Mouse (Mus musculus) cerebellum, adult (tissue): ENCODE measurements around the gene Ist1.

Source experiments
- ATAC-seq: cut with Nextera tagmentation; 2 replicates; pipeline ENCODE4 v1.9.2; 2017; ENCODE audit warnings: mild to moderate bottlenecking, moderate library complexity, mixed read lengths; ENCODE audit not compliant: insufficient number of reproducible peaks, low FRiP score, low TSS enrichment

Gene Ist1

DNA sequence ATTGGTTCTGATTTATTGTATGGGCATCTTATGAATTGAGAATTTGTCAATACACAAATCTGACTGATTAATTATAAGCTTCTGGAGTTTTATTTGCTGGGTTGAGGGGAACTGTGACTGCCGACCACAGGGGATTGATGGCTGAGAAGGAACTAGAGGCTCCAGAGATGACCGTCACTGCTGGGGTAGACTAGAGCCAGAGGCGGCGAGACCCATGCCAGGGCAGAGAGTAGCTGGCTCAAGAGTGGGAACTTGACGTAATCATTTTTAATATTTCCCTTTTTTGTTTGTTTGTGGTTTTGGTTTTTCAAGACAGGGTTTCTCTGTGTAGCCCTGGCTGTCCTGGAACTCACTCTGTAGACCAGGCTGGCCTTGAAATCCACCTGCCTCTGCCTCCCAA lies 5.8 kb downstream of the Ist1 start:
- no peak for ATAC-seq

DNA sequence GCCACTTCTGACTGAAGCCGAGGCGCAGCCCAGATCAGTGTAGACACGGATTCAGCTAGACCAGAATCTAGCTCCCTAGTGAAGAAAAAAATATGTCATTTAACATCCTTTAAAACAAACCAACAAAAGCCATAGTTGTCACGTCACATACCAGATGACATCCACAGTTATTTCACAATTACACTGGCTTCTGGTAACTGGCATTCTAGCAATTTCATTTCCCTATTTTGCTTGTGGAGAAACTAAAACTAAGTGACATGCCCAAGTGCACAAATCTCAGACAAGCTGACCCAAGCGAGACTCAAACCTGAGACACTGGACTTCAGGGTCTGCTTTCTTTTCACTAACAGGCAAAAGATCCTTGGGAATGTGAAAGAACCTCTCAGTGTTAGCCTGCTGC lies 10.9 kb downstream of the Ist1 start:
- no peak for ATAC-seq

DNA sequence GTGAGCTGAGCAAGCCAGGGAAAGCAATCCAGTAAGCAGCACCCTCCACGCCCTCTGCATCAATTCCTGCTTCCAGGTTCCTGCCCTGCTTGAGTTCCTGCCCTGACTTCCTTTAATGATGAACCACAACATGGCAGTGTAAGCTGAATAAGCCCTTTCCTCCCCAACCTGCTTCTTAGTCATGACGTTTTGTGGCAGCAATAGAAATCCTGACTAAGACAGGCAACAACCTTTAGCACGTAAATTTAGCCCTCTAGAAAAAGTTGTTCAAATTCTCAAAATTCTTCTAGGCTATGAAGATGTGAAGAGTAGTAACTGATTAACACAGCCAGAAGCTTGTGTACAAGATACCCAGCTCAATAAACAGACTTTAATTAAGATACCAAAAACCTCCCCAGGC lies 11.5 kb downstream of the Ist1 start:
- no peak for ATAC-seq

DNA sequence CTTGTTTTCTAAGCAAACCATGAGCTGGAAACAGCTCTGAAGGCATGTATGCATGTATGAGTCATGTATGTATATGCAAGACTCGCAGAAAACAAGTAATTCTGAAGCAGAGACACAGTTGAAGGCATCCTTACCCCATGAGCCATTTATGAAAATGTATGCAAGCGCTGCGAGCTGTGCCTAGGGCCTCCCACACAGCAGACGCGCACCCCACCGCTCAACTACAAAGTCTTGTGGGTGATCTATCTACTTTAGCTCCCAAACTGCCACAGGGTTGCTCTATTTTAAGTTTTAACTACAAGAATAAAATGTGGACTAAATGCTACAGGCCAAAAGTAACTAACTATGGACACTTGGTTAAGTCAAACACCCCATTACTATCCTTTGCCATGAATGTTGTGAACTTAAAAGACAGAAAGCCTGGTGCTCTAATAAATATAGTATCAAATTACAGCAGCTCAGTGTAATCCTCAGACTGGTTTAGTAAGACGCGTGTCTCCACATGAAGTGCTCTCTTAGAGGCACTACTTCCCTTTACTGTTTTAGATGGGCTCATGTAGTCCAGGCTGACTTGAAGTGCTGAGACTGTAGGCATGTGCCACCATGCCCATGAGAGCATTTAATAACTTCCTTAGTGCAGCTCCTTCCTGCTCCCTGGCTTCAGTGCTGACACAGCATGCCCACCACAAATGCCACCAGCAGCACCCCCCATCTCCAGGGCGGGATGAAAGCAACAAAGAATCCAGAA lies 17.0 kb downstream of the Ist1 start:
- no peak for ATAC-seq

DNA sequence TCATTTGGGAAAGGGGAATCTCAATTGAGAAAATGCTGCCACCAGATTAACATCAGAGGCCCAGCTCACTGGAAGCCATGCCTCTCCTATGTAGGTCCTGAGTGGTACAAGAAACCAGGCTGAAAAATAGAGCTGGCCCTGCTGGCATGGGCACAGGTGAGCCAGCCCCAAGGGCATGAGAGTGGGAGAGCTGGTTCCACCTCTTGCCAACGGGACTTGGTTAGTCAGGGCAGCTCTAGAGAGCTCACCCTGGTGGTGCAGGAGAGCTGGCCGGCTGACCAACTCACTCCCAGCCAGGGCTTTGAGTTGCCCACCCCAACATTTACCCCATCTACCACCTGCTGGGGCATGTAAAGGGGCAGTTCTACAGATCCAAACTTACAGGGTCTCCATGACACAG lies 19.5 kb downstream of the Ist1 start:
- ATAC-seq, result no peak

DNA sequence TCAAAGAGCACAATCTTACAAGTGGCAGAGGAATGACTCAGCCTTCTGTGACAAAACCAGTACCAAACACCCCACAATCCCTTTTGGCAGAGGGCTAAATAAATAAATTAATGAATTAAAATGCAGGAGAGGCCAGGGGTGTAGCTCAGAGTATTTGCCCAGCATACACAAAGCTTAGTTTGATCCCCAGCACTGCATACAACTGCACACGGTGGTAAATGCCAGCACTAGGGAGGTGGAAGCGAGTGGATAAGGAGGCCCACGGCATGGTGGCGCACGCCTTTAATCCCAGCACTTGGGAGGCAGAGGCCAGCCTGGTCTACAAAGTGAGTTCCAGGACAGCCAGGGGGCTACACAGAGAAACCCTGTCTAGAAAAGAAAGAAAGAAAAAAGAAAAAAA lies 20.4 kb downstream of the Ist1 start:
- ATAC-seq, result no peak; the same call in 1 of the 2 replicates

DNA sequence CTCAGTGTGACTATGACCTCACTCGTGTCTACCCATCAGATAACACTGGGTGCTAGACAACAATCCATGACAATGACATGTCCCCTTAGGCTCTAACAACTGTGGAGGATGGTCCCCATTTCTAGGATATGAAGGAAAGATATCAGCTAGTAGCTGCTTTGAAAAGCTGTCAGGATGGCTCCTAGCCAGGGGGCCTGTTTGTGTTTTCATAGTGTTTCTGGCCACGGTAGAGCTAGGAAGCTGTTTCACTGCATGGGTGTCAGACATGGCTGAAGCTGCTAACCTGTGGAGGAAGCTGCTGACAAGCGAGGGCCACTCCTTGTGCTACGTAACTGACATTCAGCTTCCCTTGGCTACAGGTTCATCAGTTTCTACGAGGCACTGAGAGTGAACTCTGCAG lies 26.4 kb downstream of the Ist1 start:
- no peak for ATAC-seq

DNA sequence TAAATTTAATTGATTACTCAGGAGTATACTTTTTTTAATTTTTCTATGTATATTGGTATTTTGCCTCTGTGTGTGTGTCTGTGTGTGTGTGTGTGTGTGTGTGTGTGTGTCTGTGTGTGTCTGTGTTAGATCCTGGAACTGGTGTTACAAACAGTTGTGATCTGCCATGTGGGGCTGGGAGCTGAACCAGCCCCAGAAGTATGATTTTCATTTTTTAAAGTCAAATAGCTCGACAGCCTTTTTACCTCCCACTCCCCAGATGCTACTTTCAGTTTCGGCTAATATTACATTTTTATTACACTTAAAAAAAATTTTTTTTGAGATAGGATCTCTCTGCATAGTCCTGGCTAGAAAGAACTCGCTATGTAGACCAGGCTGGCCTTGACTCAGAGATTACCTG lies 30.7 kb downstream of the Ist1 start:
- no peak for ATAC-seq

DNA sequence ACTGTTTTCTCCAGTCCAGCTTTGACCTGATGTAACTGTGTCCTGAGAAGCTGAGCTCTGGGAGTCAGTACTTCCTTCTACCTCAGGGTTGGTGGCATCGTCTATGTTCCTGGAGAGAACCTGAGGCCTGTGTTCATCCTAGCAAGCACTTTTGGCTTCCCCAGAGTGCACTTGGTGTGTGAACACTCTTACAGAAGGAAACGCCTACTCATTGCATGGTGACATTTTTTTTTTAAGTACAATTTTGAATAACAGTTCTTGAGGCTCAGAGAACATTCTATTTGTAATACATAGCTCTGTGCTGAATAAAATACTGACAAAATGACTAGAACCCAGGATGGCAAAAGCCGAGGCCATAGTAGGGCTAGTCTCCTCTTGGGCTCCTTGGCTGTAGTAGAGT lies 36.2 kb downstream of the Ist1 start:
- no peak for ATAC-seq

DNA sequence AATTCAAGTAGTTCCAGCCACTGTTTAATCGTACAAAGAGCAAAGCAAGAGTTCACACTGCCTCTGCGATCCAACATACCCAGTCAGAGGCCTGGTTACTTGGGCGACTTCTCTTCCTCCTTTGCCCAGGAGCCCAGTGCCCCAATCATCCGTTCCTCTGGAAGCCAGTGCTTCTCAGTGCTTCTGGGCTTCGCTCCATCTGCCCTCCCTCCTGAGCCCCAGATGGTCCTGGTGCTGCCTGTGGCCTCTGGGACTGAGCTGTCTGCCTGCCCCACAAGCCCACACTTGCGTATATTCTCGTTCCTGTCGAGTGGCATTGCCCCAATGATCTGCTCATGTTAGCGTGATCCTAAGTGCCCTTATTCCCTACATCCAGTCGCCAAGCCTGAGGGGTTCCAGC lies 42.3 kb downstream of the Ist1 start:
- 0 out of 2 replicates have a peak, but pooled peaks have one; percentile 40 for ATAC-seq

DNA sequence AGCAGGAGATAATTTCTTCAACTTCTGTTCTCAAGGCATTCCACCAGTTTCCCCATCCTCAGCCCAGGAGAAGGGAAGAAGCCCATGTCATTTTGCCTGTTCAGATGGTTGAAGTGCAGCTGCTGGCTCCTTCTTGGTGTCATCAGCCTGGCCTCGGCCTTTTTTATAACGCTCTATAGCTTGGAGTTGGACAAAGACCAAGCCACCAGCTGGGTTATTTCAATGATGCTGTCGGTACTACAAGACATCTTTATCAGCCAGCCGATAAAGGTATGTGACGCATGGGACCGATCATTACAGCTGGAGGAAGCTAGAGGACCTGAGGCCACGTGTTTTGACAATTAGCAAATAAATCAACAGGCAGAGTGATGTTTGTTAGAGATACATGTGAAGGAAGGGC lies 44.6 kb downstream of the Ist1 start:
- ATAC-seq, result no peak

DNA sequence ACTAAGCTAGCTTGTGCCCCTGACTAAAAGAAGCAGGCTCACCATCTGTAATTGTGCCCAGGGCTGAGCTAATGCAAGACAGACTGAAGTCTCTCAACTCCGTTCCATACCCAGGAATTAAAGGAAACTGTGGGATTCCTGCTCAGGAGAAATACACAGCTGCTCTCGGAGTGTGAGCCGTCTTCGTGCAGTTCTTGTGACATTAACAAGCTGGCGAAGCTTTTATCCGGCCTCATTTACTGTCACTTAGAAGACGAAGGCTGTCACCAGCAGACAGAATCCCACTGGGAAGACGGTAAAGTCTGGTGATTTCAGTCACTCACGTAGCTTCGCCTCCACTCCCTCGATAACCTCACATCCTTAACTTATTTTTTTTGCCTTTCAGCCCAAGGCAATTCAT lies 45.7 kb downstream of the Ist1 start:
- no peak for ATAC-seq

DNA sequence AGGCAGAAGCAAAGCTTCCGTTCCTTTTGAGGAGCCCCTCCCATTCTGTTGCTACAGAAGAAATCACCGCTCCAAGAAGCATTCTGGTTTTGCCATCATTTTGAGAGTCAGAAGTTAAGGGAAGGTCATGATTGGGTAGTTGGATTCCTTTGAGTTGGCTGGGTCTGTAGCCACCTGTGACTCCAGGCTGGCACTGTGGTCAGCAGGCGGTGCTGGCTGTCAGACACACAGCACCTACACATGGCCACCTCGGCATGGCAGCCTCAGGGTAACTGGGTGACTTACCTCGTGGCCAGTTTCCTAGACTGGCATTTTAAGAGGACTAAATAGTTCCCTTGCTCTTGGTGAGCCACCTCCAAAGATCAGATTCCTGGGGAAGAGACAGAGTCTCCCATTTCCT lies 51.8 kb downstream of the Ist1 start:
- no peak for ATAC-seq

DNA sequence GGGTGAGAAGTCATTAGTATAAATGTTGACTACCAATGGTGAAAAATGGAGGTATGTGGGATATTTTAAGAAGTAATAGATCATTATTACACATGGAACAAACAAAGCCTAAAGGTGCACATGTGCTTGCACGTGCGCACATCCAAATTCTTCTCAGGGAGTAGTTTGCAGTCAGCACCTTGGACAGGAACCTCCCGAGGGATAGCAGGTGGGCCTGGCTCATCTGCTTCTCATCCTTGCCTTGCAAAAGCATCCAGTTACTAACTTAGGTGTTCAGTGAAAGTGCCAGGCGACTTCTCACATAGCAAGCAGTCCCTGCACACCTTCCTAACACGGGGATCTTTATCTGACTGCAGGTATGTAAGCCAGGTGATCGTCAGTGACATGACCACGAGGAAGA lies 52.6 kb downstream of the Ist1 start:
- no peak for ATAC-seq

DNA sequence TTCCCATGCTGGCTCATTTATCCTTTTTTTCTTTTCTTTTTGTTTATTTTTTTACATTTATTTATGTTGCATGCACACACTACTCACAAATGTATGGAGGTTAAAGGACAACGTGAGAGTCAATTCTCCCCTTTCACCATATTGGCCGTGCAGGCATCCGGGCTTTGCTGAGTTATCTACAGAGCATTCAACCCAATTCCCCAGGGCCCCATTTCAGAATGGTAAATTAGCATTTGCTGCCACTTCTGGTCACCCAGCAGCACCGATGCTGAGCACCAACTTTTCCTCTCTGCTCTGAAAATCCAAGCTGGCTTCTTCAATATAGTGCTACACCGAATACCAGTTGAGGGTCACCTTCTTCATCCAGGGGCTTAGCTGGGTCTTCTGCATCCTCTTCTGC lies 54.2 kb downstream of the Ist1 start:
- no peak for ATAC-seq

DNA sequence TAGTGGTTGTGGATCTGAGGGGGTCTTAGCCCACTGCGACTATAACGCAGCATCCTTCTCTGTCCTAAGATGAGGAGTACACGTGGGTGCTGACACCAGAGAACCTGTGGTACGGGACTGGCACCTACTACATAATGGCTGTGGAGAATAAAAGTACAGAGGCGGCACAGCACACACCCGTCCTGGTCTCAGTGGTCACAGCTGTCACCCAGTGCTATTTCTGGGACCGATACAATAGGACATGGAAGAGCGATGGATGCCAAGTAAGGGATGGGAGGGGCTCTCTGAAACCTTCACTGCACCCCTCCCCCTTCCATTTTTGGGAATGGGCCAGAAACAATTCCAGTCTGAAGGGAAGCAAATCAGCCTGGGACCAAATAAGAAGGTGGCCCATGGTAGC lies 57.9 kb downstream of the Ist1 start:
- no peak for ATAC-seq

DNA sequence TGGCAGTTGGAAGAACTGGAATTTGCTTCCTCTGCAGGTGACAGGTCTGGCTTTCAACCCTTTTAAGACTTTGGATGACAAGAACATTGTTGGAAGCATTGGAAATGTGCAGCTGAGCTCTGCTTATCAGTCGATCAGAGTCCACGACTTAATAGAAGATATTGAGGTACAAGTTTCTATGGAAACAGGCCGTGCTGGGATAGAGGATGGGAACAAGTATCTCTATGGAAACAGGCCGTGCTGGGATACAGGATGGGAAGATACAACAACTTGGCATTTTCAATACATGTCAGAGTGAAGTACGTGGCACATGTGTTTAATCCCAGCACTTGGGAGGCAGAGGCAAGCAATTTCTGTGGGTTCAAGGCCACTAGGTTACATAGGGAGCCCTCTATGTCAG lies 60.6 kb downstream of the Ist1 start:
- no peak for ATAC-seq

DNA sequence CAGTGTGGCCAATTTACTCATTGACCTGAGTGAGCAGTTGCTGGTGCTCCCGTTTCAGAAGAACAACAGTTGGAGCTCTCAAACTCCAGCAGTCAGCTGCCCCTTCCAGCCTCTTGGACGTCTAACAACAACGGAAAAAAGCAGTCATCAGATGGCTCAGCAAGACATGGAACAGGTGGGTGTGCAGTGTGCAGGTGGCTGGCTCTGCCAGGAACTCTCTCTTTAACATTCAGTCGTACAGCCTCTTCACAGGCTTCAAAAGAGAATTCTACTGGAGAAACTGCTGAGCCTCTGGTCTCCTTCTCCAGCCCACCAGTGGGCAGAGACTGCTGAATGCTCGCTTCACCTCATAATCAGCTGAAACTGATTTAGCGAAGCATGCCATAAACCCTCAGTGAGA lies 64.4 kb downstream of the Ist1 start:
- no peak for ATAC-seq
